Mouse (Mus musculus): ENCODE results near the gene Pik3c2b.

Pik3c2b gene

DNA sequence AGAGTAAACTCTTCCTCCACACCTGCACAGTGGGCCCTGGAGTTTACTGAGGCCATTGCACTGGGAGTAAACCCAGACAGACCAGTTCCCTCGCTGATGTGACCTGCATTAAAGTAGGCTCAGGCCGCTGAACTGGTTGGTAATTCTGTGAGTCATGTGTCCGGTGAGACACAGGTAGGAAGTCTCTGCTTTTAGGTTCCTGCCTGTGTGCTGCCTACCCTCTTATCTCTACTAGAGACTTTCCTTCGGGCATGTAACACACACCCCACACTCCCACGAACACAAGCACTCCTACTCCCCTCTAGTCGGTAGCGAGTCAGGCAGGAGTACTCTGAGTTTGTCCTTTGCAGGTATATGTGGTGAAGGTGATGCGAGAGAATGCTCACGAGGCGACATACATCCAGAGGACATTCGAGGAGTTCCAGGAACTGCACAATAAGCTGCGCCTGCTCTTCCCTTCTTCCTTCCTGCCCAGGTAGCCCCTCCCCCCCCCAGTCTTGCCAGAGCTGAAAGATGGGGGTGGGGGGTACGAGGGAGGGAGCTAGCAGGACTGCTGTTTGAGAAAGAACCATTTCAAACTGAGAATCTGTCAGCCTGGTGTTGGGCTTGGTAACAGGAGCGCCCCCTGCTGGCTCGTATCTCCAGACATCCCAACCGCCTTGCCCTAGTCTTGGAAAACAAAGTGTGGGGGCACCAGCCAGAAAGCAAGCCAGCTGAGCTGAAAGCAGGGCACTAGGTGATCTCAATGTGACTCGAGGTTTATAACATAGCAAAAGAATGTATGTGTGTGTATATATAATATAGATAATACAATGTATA, 55.7 kb downstream of the Pik3c2b start:
- peak; percentile 85 for DNase-seq

DNA sequence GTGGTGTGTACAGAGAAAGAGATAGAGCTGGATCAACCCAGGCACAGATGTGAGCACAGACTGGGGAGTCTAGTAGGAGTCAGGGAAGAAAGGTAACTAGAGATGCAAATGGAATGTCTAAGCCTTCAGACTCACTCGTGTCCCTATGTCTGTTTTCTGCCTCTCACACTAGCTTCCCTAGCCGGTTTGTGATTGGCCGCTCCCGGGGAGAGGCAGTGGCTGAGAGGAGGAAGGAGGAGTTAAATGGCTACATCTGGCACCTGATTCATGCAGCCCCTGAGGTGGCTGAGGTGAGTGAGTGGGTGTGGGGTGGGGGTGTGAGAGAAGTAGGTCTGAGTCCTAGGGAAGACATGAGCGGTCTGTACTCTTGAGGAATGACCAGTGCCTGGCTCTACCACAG, 56.6 kb downstream of the Pik3c2b start:
- no peak for DNase-seq

DNA sequence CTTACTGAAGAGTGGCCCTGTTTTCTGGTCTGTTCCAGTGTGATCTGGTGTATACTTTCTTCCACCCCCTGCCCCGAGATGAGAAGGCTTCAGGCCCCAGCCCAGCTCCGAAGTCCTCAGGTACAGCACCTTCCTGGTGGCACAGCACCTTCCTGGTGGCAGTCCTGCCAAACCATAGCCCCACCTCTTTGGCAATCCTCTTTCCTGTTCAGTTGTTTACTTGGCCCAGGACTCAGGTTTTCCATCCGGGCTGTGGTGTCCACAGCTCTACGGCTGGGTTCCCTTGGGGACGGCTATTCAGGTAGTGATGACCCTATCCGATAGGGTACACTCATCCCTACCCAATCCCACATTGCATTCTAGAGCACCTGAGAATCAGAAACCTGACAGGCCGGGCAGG, 57.8 kb downstream of the Pik3c2b start:
- DNase-seq, result no peak

DNA sequence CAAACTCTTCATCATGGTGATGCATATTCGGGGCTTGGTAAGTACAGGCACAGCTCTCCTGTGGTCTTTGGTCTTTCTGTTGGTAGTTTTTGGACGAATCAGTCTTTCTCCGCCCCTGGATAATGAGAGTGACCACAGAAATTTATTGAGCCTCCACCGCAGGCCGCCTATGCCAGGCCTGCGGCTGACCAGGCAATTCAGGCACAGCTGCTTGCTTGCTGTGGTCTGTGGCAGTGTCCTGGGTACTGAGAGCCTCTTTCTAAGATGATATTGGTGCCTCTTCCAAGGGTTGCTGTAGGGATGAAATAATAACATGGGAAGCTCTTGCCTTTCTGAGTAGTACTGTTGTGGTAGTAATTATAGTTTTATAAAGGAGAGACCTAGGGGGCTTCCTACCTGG, 58.4 kb downstream of the Pik3c2b start:
- no peak for DNase-seq

DNA sequence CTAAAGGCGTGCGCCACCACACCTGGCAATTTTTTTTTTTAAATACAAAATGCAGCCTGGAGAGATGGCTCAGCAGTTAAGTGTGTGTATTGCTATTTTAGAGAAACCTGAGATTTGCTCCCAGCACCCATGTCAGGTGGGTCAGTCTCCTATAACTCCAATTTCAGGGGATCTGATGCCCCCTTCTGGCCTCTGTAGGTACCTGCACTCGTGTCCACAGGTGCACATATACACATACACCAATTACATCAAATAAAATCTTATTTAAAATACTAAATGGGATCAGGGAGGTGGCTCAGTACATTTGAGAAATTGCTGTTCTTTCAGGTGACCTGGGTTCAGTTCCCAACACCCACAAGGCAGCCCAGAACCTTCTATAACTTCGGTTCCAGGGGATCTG, 70.6 kb downstream of the Pik3c2b start:
- DNase-seq, result no peak

DNA sequence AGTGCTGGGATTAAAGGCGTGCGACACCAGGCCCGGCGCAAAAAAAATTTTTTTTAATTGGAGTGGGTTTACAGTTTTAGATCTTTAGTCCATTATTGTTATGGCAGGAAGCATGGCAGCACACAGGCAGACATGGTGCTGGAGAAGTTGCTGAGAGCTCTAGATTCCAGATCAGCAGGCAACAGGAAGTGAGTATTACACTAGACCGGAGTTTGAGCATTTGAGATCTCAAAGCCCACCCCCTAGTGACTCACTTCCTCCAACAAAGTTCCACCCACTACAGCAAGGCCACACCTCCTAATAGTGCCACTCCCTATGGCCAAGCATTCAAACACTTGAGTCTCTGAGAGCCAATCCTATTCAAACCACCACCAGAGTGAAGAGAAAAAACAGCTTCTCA, 72.7 kb downstream of the Pik3c2b start:
- DNase-seq, result peak; percentile 24

DNA sequence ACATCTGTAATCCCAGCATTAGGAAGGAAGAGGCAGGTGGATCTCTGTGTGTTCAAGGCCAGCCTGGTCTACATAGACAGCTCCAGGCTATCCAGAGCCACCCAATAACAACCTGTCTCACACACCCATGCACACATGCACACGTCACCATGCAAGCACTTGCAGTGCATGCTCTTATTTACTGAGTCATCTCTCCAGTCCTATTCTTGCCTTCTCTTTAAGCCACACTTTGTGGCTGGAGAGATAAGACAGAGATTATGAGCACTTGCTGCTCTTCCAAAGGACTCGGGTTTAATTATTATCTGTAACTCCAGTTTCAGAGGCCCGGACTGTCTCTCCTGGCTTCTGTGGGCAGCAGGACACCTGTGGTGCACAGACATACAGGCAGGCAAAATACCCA, 73.4 kb downstream of the Pik3c2b start:
- no peak for DNase-seq

DNA sequence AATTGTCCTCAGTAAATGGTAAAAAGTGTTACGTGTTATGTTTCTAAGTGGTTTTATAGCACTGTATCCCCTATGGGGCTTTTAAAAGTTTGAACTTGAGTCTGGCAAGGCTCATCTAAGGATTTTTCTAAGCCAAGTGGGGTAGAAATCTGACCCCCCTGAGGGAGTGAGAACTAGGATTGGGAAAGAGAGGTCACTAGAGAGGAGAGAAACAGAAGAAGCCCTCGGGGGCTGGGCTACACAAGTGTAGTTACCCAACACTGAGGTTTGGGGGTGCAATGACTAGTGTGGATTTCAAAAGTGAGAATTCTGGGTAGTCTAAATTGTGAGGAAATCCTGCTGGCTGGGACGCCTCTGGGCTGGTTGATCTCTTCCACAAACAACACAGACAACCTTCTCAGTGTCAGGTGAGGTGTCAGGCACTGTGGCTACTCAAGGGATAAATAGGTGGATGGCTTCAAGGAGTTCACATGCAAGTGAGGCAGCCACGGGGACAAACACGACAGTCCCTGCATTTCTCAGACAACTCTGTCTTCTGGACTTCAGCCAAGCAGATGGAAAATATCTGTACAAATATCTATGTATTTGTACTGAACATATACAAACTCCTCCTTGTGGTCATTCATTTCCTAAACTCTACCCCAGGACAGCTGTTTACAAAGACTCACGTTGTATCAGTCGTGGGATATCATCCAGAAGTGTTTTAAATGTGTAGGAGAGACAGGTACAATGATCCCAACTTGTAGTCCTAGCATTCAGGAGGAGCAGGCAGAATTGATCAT, 74.7 kb downstream of the Pik3c2b start:
- peak; percentile 20 for DNase-seq

DNA sequence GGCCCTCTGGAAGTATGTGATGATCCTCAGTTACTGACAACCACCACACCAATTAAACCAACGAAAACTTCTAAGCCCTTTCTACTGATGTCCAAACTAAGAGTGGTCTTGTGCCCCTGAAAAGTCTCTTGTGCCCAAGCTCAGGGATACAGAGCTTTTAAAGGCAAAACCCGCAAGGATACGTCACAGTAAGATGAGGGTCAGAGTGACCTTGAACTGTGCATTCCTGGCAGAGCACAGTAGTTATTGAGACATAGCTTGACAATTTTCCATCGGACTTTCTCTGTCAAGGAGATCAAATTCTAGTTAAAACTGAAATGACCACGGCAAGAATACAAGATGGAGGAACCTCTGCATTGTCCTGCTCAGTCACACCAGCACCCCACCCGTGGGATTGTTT, 75.8 kb downstream of the Pik3c2b start:
- DNase-seq, result no peak

DNA sequence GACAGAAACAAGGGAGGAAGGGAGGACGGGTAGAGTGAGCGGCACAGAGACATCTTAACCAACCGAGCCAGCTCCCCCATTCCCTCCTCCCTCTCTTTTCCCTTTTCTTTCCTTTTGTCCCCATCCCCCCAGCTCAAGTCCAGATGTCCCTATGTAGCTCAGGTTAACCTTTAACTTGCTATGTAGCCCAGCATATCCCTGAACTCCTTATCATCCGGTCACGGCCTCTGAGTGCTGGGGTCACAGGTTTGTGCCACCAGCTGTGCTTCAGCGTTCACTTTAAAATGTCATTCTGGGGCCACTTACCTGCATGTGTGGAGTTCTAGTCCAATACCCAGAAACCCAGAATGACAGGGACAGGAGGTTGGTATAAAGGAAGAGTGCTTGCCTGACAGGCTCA, 78.7 kb downstream of the Pik3c2b start:
- DNase-seq, result no peak

DNA sequence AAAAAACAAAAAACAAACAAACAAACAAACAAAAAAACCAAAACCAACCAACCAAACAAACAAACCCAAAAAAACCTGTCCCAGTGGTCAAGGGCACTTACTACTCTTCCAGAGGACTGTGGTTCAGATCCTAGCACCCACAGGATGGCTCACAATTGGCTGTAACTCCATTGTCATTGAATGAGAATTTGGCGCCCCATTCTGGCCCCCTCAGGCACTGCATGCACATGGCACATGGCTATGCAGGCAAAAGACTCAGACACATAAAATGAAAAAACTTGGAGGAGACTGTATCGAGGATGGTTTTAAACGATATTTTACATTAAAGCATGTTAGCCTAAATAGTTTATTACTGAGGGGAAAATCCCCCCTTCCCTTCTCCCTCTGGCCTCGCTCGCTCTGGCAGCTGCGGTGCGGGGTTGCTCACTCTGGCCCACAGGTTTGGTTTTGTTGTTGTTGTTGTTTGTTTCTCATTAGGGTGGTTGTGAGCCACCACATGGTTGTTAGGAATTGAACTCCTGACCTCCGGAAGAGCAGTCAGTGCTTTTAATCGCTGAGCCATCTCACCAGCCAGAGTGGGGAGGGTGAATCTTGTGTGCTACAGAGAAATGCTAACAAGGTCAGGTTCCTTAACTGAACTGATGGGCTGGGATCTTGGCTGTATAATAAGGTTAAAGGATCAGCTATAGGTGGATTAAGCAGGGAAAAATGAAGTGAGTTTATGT, 80.3 kb downstream of the Pik3c2b start:
- DNase-seq, result no peak

DNA sequence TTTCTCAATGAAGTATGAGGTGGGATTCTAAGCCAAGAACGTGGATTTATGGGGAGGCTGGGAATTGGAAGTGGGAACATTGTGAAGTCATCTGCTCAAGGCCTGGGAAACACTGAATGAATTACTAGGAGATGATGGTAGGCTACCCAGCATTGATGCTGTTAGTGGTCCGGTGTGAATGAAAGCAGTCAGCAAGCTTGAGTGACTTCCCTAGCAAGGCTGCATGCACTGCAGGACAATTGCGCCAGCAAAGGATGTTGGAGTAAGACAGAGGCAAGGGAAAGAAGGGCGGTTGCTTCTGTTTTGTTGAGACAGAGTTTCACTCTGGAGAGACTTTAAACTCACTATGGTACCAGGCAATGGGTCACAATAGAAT, 80.9 kb downstream of the Pik3c2b start:
- DNase-seq, result no peak

DNA sequence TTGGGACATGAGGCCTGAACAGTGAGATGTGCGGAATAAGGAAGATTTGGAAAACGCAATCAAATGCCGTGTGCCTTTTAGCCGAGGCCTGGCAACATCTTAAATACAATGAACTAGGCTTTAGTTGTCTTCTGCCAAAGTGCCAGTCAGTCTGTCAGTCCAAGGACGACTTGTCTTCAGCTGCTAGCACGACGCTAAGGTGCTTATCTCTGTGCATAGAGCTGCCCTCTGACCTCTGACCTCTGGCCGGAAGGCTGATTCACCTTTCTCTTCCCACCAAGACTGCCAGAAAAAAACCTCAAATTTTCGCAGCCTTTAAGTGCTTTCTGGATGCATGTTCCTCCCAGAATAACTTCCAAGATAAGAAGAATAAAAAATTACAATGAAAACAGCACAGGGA, 81.9 kb downstream of the Pik3c2b start:
- no peak for DNase-seq

DNA sequence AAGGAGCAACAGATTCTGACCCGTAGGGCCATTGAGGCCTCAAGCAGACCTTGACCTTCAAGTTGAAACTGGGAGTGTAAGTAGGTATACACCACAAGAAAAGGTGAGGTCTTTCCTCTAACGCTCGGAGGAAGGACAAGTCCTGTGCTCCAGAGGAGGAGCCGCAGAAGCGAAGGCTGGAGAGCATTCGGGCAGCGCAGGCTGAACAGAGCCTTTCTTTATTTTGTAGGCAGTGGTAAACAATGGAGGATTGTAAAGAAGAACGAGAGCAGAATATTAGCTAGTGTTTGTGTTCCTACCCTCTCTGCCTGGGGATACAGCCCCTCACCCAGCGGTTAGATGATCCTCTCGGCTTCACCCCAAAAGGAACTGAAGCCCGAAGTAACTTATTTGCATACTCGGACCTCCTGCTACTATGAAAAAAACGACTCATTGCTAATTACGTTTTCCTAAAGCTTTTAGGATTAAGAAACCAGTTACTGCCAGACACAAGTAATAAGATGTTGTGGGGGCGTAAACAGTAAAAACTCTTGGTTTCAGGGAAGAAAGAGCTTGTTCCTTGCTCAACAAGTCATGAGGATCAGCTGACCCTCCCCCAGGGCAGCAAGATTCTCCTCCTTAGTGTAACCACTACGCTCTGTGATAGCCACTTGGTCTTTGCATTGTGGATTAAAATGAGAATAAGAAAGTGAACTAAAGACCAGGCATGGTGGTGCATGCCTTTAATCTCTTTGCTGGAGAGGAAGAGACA, 84.2 kb downstream of the Pik3c2b start:
- no peak for DNase-seq

DNA sequence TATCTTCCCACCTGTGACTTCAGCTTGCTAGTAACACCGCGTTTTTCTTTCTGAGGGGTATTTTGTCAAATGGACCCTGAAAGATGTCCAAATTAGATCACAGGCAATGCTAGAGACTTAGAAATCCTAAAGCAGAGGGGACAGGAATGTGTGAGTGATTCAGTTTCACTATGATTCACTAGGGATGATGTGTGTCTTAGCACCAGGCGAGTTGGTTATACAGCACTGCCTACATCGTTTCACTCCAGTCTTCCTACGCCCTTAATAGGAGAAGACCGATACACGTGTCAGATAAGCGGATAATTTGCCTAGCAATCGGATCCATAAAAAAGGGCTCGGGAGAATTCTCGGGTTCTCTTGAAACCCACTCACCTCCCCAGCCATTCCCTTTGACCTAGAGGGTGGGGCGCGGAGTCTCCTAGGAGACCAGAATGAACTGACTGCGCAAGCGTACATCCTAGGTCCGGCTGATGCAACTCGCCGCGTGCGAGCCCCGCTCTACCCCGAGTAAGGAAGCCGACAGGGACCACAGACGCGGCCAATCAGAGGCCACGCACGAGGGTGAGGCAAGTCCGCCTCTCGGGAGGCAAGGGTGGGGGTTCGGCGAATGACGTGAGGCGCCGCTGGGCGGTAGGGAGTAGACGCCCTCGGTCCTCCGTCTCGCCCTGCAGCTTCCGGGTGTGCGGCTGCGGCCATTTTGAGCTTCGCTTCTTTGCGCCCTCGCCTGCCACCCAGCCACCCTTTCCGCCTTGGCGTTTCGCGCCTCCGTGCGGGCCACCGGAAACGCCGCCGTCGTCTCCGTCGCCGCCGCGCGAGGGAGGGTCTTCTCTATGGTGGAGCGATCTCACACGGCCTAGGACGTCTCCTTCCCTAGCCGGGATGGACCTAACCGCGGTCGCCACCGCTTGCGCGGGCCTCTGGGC, 85.4 kb downstream of the Pik3c2b start, which contains the start of gene Ppp1r15b:
TSS of gene Ppp1r15b (plus strand) at position 506 of the 923 bp plus-strand sequence.
- DNase-seq, result peak; percentile 98

DNA sequence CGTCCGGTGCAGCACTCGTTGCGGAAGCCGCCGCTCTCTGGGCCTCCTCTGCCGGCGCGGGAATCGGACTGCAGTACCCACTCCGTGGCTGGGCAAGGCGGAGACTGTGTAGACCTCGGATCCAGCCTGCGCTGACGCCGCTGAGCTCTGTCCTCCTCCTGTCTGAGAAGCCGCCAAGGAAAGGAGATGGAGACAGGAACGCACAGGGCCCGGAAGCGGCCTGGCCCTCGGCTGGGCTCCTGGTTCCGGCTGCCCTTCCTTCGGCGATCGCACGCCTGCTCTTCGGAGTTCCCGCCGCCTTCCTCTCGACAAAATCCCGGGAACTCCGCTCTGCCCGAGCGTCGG, 86.1 kb downstream of the Pik3c2b start:
- no peak for DNase-seq

DNA sequence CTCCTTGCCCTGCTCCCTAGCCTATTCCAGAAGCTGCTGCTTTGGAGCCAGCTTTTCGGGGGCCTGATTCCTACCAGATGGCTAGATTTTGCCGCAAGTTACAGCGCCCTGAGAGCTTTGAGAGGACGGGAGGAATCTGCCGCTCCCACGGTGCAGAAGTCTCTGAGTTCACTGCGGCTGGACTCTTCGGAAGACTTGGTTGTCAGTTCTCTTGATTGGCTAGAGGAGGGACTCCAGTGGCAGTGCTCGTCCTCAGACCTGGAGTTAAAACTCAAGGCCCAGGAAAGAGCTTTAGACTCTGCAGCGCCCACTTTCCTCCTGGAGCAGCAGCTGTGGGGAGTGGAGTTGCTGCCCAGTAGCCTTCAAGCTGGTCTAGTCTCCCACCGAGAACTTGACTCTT, 86.5 kb downstream of the Pik3c2b start:
- DNase-seq, result peak; percentile 20

DNA sequence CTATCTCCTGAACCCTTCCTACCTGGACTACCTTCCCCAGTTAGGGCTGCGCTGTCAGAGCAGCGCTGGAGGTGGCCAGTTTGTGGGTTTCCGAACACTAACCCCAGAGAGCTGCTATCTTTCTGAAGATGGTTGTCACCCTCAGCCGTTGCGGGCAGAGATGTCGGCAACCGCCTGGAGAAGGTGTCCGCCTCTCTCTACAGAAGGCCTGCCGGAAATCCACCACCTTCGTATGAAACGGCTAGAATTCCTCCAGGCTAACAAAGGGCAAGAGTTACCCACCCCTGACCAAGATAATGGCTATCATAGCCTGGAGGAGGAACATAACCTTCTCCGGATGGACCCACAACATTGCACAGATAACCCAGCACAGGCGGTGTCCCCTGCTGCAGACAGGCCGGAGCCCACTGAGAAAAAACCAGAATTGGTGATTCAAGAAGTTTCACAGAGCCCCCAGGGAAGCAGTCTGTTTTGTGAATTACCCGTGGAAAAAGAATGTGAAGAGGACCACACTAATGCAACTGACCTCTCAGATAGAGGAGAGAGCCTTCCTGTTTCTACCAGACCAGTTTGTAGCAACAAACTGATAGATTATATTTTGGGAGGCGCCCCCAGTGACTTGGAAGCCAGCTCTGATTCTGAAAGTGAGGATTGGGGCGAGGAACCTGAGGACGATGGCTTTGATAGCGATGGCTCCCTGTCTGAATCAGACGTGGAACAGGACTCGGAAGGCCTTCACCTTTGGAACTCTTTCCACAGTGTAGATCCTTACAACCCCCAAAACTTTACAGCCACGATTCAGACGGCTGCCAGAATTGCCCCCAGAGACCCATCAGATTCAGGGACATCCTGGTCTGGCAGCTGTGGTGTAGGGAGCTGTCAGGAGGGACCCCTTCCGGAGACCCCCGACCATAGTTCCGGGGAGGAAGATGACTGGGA, 87.2 kb downstream of the Pik3c2b start:
- DNase-seq, result no peak

DNA sequence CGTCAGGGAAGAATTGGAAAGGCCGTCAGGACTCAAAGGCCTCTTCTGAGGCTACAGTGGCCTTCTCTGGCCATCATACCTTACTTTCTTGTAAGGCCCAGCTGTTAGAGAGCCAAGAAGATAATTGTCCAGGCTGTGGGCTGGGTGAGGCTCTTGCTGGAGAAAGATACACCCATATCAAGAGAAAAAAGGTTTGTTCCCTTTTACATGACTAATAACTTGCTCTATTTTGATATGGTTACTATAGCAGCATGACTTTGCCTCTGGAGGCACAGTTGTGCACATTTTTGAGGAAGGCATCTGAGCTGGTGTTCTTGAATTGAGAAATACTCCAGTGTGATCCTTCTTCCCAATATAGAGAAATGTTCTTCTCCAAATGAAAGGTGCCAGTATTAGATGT, 88.0 kb downstream of the Pik3c2b start:
- no peak for DNase-seq

DNA sequence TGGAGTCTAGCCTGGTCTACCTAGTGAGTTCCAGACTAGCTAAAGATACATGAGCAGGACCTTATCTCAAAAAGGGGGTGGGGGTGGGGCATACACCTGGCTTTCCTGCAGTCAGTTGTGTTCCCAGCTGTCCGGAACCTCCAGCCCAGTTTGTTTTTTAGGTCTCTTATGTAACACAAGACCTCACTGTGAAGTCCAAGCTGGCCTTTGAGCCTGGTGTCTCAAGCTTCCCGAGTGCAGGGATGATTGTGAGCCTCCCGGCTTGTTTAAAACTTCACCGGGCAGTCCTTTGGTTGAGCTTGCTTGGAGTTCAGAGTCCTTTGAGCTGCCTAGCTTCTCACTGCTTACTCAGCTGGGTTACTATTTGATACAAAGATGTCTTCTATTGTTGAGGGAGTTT, 88.6 kb downstream of the Pik3c2b start:
- DNase-seq, result no peak

DNA sequence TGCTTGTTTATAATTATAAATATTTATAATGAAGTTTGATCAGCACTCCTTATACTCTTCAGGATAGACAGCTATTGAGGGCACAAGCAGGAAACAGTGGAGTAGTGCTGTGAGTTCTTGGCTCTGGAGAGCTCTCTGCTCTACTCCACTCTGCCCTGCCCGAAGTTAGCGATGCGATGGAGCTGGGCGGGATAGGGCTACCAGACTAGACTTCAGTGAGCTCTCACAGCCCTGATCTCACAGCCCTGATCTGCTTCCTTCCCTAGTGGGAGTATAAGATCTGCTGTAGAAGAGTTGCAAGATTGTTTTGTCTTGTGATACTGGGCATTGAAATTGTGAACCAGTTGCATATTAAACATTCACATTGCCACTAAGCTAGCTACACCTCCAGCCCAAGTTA, 89.4 kb downstream of the Pik3c2b start:
- DNase-seq, result no peak

All from lung, postnatal 14 days (tissue).